Mouse (Mus musculus) retina, postnatal 1 day (tissue): ENCODE measurements at regions not wholly inside any gene's neighbourhood (a gene's known extent, or its start where the extent isn't known, plus 50 kb on each side); places are given as distances from the start of the nearest gene placed in this dataset.
A peak's percentile ranks its signal among the peaks of the same experiment; 100 is the strongest.

Experiments
- DNase-seq: peaks from one replicate; pipeline ENCODE4 v3.0.0-alpha.2; 2012

DNA sequence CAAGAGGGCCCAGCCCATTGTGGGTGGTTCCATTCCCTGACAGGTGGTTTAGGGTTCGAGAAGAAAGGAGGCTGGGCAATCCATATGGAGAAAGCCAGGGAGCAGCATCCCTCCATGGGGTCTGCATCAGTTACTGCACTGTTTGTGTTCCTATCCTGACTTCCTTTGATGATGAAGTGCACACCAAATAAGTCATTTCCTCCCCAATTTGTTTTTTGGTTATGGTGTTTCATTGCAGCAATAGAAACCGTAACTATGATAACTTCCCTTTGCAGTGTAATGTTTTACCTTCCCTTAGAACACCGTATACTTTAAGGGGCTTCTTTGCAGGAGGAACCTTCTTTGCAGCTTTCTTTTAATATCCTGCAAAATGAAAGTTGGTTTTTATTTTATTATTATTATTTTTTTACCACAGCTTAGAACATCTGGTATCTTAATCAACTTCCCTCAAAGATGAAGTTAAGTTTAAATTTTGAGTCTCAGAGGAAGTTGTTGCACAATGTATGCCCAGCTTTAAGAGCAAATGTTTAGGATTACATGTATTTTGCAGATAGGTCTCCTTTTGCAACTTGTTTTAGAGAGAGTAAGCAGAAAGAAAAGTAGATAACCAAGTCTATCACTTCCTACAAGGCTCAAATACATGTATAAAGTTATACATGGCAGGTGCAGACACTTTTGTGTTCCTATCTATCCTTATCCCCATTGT lies 1059.1 kb downstream of the Diaph2 start:
- no peak for DNase-seq

DNA sequence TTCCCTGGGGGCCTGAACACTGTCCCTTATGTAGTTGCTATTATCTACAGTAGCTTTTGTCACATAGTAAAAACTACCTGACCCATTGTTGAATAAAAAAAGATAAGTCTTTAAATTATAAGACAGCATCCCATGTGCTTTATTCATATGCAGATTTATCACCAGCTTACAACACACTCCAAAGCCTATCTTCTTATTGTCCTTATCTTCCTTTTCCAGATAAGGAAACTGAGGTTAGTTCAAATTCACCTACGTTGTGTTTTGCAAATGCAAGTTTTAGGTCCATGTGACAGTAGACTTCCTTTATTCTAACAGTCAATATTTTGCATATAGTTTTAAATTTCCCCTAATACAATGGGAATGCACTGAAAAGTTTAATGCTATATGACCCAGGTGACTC lies 1069.4 kb downstream of the Diaph2 start:
- no peak for DNase-seq

GRCm38 (mm10) chrX:130819707-130820106 lies 1070.2 kb downstream of the Diaph2 start:
- no peak for DNase-seq

GRCm38 (mm10) chrX:130820168-130820567 lies 1070.6 kb downstream of the Diaph2 start:
- peak; percentile 0 for DNase-seq

- DNase-seq = no peak
Measured at GRCm38 (mm10) chrX:130823943-130824342, 1074.4 kb downstream of the Diaph2 start.

- no peak for DNase-seq
Measured at GRCm38 (mm10) chrX:130835835-130836234, 1086.3 kb downstream of the Diaph2 start.

DNA sequence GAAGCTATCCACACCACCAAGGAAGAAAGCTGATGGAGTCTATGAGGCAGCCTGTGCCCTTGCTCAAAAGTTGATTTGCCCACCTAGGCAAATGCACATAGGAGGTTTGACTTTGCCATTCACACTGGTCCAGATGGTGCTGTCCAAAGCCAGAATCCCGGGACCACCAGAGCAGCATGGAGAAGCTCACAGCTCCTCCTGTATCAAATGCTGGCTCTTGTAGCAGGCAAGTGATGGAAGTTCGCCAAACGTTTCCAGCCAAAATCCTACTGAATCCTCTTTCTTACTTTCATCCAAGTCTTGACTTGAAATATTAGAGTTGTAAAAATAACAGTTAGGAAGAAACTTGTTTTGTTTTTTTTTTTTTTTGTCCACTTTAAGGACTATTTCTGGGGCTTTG lies 1093.6 kb downstream of the Diaph2 start:
- no peak for DNase-seq

DNA sequence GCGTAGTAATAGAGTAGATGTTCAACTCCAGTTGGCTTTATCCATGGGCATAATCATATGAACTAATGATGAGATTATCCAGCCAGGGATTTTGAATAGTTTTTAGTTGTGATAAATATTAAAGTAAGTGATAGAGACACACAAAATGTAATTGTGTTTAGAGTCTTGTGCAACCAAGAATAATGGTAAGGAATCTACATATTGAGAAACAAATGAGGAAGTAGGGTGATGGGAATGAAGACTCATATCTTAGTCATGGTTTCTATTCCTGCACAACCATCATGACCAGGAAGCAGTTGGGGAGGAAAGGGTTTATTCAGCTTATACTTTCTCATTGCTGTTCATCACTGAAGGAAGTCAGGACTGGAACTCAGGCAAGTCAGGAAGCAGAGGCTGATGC lies 1117.0 kb downstream of the Diaph2 start:
- no peak for DNase-seq

- DNase-seq = no peak
Measured at GRCm38 (mm10) chrX:130874157-130874556, 1124.6 kb downstream of the Diaph2 start.

- DNase-seq = peak; percentile 9
Measured at GRCm38 (mm10) chrX:130875289-130875688, 1125.7 kb downstream of the Diaph2 start.

GRCm38 (mm10) chrX:130876120-130876519 lies 1126.6 kb downstream of the Diaph2 start:
- DNase-seq = no peak
